Mouse (Mus musculus): ENCODE results near the gene Hilpda.

- TF ChIP-seq CTCF (conservative IDR thresholded peaks at IDR 0.05; ENCODE audit: insufficient read depth, insufficient read length, low read depth, low read length), result no peak
- no peak for TF ChIP-seq POLR2A (IDR thresholded peaks at IDR 0.05; ENCODE audit: low read depth, low read length)
These were observed 30.0 kb upstream of the Hilpda start for GRCm38 (mm10) chr6:29242265-29242664.
